Mouse (Mus musculus) urinary bladder, postnatal 25 days (tissue): ENCODE results near the gene Ppp1r1c.
A peak's percentile ranks its signal among the peaks of the same experiment; 100 is the strongest.
"Not testable (repeated sequence)": the region's sequence is repeated elsewhere in the genome, so short reads cannot be mapped to it uniquely, and the experiment has no call there.

Experiments used
- DNase-seq: peaks from one replicate; pipeline ENCODE4 v3.0.0; 2022; ENCODE audit warnings: low spot score

Ppp1r1c gene

GRCm38 (mm10) chr2:79744164-79744563 lies 36.6 kb downstream of the Ppp1r1c start:
- DNase-seq: no peak

GRCm38 (mm10) chr2:79751685-79752084 lies 44.1 kb downstream of the Ppp1r1c start:
- no peak for DNase-seq

- DNase-seq: no peak
These were observed 52.4 kb downstream of the Ppp1r1c start for GRCm38 (mm10) chr2:79760018-79760417.

GRCm38 (mm10) chr2:79762723-79763388 lies 55.3 kb downstream of the Ppp1r1c start:
- no peak for DNase-seq

- no peak for DNase-seq
These were observed 57.5 kb downstream of the Ppp1r1c start for GRCm38 (mm10) chr2:79765032-79765431.

- no peak for DNase-seq
These were observed 58.1 kb downstream of the Ppp1r1c start for GRCm38 (mm10) chr2:79765723-79766122.

GRCm38 (mm10) chr2:79768625-79769024 lies 61.0 kb downstream of the Ppp1r1c start:
- DNase-seq: no peak

- no peak for DNase-seq
These were observed 62.7 kb downstream of the Ppp1r1c start for GRCm38 (mm10) chr2:79770307-79770706.

GRCm38 (mm10) chr2:79774372-79774771 lies 66.8 kb downstream of the Ppp1r1c start:
- DNase-seq: peak; percentile 75

- DNase-seq: no peak
These were observed 70.2 kb downstream of the Ppp1r1c start for GRCm38 (mm10) chr2:79777801-79778200.

- DNase-seq: no peak
These were observed 73.2 kb downstream of the Ppp1r1c start for GRCm38 (mm10) chr2:79780772-79781171.

- no peak for DNase-seq
These were observed 78.1 kb downstream of the Ppp1r1c start for GRCm38 (mm10) chr2:79785541-79786134.

- no peak for DNase-seq
These were observed 78.9 kb downstream of the Ppp1r1c start for GRCm38 (mm10) chr2:79786467-79786866.

- DNase-seq: no peak
These were observed 85.6 kb downstream of the Ppp1r1c start for GRCm38 (mm10) chr2:79793186-79793585.

- no peak for DNase-seq
These were observed 89.9 kb downstream of the Ppp1r1c start for GRCm38 (mm10) chr2:79797444-79797843.

GRCm38 (mm10) chr2:79798627-79799026 lies 91.0 kb downstream of the Ppp1r1c start:
- DNase-seq: no peak

- no peak for DNase-seq
These were observed 108.3 kb downstream of the Ppp1r1c start for GRCm38 (mm10) chr2:79815708-79816484.

- DNase-seq: no peak
These were observed 112.0 kb downstream of the Ppp1r1c start for GRCm38 (mm10) chr2:79819543-79819942.

- DNase-seq: no peak
These were observed 118.3 kb downstream of the Ppp1r1c start for GRCm38 (mm10) chr2:79825853-79826252.

GRCm38 (mm10) chr2:79839090-79839489 lies 131.5 kb downstream of the Ppp1r1c start:
- no peak for DNase-seq

- no peak for DNase-seq
These were observed 131.9 kb downstream of the Ppp1r1c start for GRCm38 (mm10) chr2:79839513-79839912.

- DNase-seq: not testable (repeated sequence)
These were observed 139.8 kb downstream of the Ppp1r1c start for GRCm38 (mm10) chr2:79847396-79847795.

- no peak for DNase-seq
These were observed 149.3 kb downstream of the Ppp1r1c start for GRCm38 (mm10) chr2:79856874-79857273.
